Mouse (Mus musculus) skeletal muscle tissue, postnatal 0 days (tissue): Measurements from ENCODE around the gene Krt9. TPM values are rescaled to one million over a fixed set of nuclear protein-coding genes. Genes with fewer than 3 reads are reported as not detected.

Experiments
- polyA plus RNA-seq: library from polyadenylated mRNA; unstranded; fragments of >200 nt; fragmentation: Nextera tagmentation; extraction: Ambion mirVana; gene quantifications from 2 replicates; pipeline ENCODE4 v1.2.1, GENCODE M21; 2015

The Krt9 gene
- polyA plus RNA-seq, result not detected in 2 replicates

GRCm38 (mm10) chr11:100192992-100193391, at the start of gene Krt9:
Gene Krt9, minus strand, starts transcription at chr11:100193246.

GRCm38 (mm10) chr11:100207498-100207897, 14.5 kb upstream of the Krt9 start, which contains the start of gene Krt14:
Gene Krt14, minus strand, starts transcription at chr11:100207548.

GRCm38 (mm10) chr11:100148615-100149330, 44.3 kb downstream of the Krt9 start, which contains the start of gene Krt19:
Gene Krt19, minus strand, starts transcription at chr11:100148665.

Other genes with a start within 250 kb of the Krt9 start
- gene Krtap9-5, start 244.8 kb downstream of the Krt9 start, polyA plus RNA-seq, result not detected in 2 replicates
- not detected in 2 replicates for gene Krtap29-1, start 214.2 kb downstream of the Krt9 start, polyA plus RNA-seq
- not detected in 2 replicates for gene Krtap16-1, start 206.6 kb downstream of the Krt9 start, polyA plus RNA-seq
- gene Krtap17-1, start 199.3 kb downstream of the Krt9 start, polyA plus RNA-seq, result 0.35 TPM in 1 of 2 replicates, not detected in the other
- gene Krt33a, start 177.0 kb downstream of the Krt9 start, polyA plus RNA-seq, result not detected in 2 replicates
- gene Krt33b, start 163.4 kb downstream of the Krt9 start, polyA plus RNA-seq, result 1.1 and 1.4 TPM in 2 replicates
- not detected in 2 replicates for gene Krt34, start 151.7 kb downstream of the Krt9 start, polyA plus RNA-seq
- gene Krt31, start 142.7 kb downstream of the Krt9 start, polyA plus RNA-seq, result 0.22 and 0.33 TPM in 2 replicates
- not detected in 2 replicates for gene Krt32, start 105.0 kb downstream of the Krt9 start, polyA plus RNA-seq
- 0.07 TPM in 1 of 2 replicates, not detected in the other for gene Krt35, start 97.0 kb downstream of the Krt9 start, polyA plus RNA-seq
- not detected in 2 replicates for gene Krt36, start 87.6 kb downstream of the Krt9 start, polyA plus RNA-seq
- gene Krt13, start 71.7 kb downstream of the Krt9 start, polyA plus RNA-seq, result not detected in 2 replicates
- gene Krt15, start 57.3 kb downstream of the Krt9 start, polyA plus RNA-seq, result 19.8 TPM in 1 of 2 replicates, not detected in the other
- gene Krt19, start 44.6 kb downstream of the Krt9 start, polyA plus RNA-seq, result 0.55 and 0.63 TPM in 2 replicates
- 0.09 and 68.1 TPM in 2 replicates for gene Krt14, start 14.3 kb upstream of the Krt9 start, polyA plus RNA-seq
- 0.69 TPM in 1 of 2 replicates, not detected in the other for gene Krt16, start 55.7 kb upstream of the Krt9 start, polyA plus RNA-seq
- gene Krt17, start 67.8 kb upstream of the Krt9 start, polyA plus RNA-seq, result 15.6 TPM in 1 of 2 replicates, not detected in the other
- not detected in 2 replicates for gene Krt42, start 76.6 kb upstream of the Krt9 start, polyA plus RNA-seq
- gene Eif1, start 126.6 kb upstream of the Krt9 start, polyA plus RNA-seq, result 1,439 and 1,728 TPM in 2 replicates
- 0.44 TPM in 1 of 2 replicates, not detected in the other for gene Gast, start 141.2 kb upstream of the Krt9 start, polyA plus RNA-seq
- 0.51 and 0.56 TPM in 2 replicates for gene Hap1, start 162.9 kb upstream of the Krt9 start, polyA plus RNA-seq
- gene Jup, start 204.5 kb upstream of the Krt9 start, polyA plus RNA-seq, result 36.6 and 44.0 TPM in 2 replicates
- gene P3h4, start 221.6 kb upstream of the Krt9 start, polyA plus RNA-seq, result 29.9 and 43.6 TPM in 2 replicates
- gene Fkbp10, start 222.5 kb upstream of the Krt9 start, polyA plus RNA-seq, result 60.9 and 82.7 TPM in 2 replicates
- gene Nt5c3b, start 248.6 kb upstream of the Krt9 start, polyA plus RNA-seq, result 46.3 and 48.7 TPM in 2 replicates
- 0.23 and 0.44 TPM in 2 replicates for gene Klhl10, start 248.7 kb upstream of the Krt9 start, polyA plus RNA-seq